Mouse (Mus musculus) large intestine, adult 2 months (tissue): ENCODE results near the gene Btbd35f19. TPM values are rescaled to one million over a fixed set of nuclear protein-coding genes. Genes with fewer than 3 reads are reported as not detected.
"Not testable (repeated sequence)": the region's sequence is repeated elsewhere in the genome, so short reads cannot be mapped to it uniquely, and the experiment has no call there.

Experiments used
- DNase-seq: peaks from one replicate; pipeline ENCODE4 v3.0.0-alpha.2; 2012; ENCODE audit warnings: low read depth, low spot score
- WGBS: fragments of 180-500 bp; shearing (Covaris S2); methylation state at CpG from one replicate; pipeline ENCODE4 v1.1.7; 2018; 5-methylcytosine and 5-hydroxymethylcytosine counted together
- polyA plus RNA-seq: library from polyadenylated mRNA; depleted of rRNA; stranded (reverse); fragments of >200 nt; gene quantifications from 2 replicates; pipeline ENCODE4 v1.2.3, GENCODE M21; 2012; rRNA removed

Btbd35f19 gene
- not detected in 2 replicates for polyA plus RNA-seq

GRCm38 (mm10) chrX:31383818-31384217 lies at the start of gene Btbd35f19:
Gene Btbd35f19 (minus strand): TSS chrX:31383918.
- not testable (repeated sequence) for DNase-seq
- WGBS: no CpG with 5 or more reads among the region's 4 CpGs

GRCm38 (mm10) chrX:31341924-31342323 lies 41.8 kb downstream of the Btbd35f19 start:
- DNase-seq: not testable (repeated sequence)
- 66% methylated on average over 3 of the region's 4 CpGs for WGBS

GRCm38 (mm10) chrX:31336154-31336553 lies 47.6 kb downstream of the Btbd35f19 start, which contains the start of gene Btbd35f26:
Gene Btbd35f26 (plus strand): TSS chrX:31336454.
- DNase-seq: not testable (repeated sequence)
- no CpG with 5 or more reads among the region's 4 CpGs for WGBS

Other genes with a start within 250 kb of the Btbd35f19 start
- gene Spin2f, start 130.0 kb downstream of the Btbd35f19 start, polyA plus RNA-seq: not detected in 2 replicates
- not detected in 2 replicates for gene Btbd35f26, start 47.5 kb downstream of the Btbd35f19 start, polyA plus RNA-seq
- not detected in 2 replicates for gene Gm21883, start 190.4 kb upstream of the Btbd35f19 start, polyA plus RNA-seq
- not detected in 2 replicates for gene Spin2e, start 235.0 kb upstream of the Btbd35f19 start, polyA plus RNA-seq